Mouse (Mus musculus): ENCODE data around the gene Dcst2. TPM values are rescaled to one million over a fixed set of nuclear protein-coding genes. Genes with fewer than 3 reads are reported as not detected.

Dcst2 gene
- total RNA-seq, 2 experiments from 2014 or later = 0.29 to 0.40 TPM

DNA sequence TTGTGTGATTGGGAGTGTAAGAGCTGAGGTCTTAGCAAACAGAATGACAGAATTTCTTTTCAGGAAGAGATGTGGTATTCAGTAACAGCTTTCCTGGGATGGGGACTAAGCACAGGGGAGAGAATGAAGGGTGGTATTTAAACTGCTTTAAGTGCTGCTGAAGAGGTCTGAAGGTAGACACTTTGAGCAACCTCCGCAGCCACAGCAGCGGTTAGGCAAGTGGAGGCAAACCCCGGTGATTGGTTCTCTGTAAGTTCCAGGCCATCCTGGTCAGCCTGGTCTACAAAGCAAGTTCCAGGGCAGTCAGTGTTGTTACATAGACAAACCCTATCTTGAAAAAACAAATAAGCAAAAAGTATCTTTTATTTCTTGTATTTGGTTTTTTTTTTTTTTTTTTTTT, 58.2 kb downstream of the Dcst2 start:
- Histone ChIP-seq H3K27ac (peak overlapping the region; percentile 53; the same call in 1 of the 2 replicates), H3K4me3 (peak overlapping the region; percentile 72)
- DNase-seq (ENCODE audit: extremely low spot score in 1 of 2, low spot score in 2 of 2) = no peak
- TF ChIP-seq CTCF (IDR thresholded peaks at IDR 0.05) = no peak
- intact Hi-C loops (cut with DNase I) = no loop called here

DNA sequence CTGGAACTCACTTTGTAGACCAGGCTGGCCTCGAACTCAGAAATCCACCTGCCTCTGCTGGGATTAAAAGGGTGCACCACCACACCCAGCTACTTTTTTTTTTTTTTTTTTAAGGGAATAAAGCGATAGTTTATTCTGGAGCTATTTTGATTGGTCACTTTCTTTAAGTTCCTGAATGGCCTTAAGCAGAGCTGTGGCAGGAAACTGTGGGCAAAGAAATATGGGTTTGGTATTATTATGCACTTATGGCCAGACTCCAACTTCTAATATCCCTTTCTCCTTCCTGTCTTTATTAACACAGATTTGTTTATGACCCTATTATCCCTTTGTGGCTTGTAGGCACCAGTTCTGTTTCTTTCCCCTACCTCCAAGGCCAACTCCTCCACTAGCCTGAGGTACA, 58.6 kb downstream of the Dcst2 start:
- DNase-seq (ENCODE audit: extremely low spot score in 1 of 2, low spot score in 2 of 2) = no peak
- TF ChIP-seq CTCF (IDR thresholded peaks at IDR 0.05) = no peak
- no peak overlapping the region for H3K4me3 ChIP-seq
- H3K27ac ChIP-seq = peak overlapping the region; percentile 48
- intact Hi-C loops (cut with DNase I) = no loop called here

DNA sequence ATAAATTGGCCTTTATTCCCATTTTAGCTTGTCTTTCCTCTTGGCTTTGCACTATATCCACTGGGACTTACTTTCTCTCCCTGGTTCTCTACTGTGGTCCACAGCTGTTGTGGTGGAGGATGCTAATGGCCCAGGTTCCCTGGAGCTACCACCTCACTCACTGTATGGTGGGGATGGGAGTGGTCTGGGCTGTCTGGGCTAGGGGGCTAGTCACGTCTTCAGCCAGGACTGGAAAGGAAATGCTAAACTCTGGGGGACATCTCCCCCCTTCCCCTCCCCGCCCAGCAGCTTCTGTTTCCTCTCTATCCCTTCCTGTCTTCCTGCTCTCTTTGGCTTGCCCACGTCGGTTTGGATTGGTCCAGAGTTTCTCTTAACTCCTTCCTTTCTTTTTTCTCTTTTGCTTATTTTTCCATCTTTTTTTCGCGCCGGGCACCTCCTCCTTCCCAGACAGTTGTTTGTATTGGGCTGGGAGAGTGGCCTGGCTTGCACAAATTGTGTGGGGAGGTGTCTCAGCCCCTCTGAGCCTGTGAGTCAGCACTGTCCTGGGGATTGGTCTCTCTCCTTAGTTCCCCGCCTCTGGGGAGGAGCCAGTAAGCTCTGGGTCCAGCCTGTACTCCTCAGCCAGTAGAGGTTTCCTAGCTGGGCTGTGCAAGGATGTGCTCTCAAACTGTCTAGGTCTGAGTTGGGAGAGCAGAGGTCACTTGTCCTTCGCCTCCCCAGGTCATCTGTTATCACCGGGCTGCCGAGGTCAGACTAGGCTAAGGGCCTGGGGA, 59.4 kb downstream of the Dcst2 start:
- DNase-seq (ENCODE audit: extremely low spot score in 1 of 2, low spot score in 2 of 2) = peak; percentile 64 to 68
- TF ChIP-seq CTCF (IDR thresholded peaks at IDR 0.05) = no peak
- intact Hi-C loops (cut with DNase I) = no loop called here
- Histone ChIP-seq H3K4me3 (peak overlapping the region; percentile 57), H3K27ac (peak overlapping the region; percentile 62)

DNA sequence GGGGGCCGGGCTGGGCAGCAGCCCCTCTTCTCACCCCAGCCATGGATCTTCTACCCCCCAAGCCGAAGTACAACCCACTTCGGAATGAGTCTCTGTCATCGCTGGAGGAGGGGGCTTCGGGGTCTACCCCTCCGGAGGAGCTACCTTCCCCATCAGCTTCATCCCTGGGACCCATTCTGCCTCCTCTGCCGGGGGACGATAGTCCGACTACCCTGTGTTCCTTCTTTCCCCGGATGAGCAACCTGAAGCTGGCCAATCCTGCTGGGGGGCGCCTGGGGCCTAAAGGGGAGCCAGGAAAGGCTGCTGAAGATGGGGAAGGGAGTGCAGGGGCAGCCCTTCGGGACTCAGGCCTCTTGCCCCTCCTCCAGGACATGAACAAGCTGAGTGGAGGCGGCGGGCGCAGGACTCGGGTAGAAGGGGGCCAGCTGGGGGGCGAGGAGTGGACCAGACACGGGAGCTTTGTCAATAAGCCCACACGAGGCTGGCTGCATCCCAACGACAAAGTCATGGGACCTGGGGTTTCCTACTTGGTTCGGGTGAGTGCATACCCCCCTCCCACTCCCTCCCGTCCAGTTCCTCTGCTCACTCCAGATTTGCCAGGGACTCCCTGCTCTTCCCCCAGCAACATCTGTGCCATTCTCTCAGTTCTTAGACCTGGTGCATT, 60.2 kb downstream of the Dcst2 start:
- no peak for DNase-seq (ENCODE audit: extremely low spot score in 1 of 2, low spot score in 2 of 2)
- peak overlapping the region; percentile 57 for H3K4me3 ChIP-seq
- intact Hi-C loops (cut with DNase I) = no loop called here
- no peak for TF ChIP-seq CTCF (IDR thresholded peaks at IDR 0.05)
- H3K27ac ChIP-seq = peak overlapping the region; percentile 62

DNA sequence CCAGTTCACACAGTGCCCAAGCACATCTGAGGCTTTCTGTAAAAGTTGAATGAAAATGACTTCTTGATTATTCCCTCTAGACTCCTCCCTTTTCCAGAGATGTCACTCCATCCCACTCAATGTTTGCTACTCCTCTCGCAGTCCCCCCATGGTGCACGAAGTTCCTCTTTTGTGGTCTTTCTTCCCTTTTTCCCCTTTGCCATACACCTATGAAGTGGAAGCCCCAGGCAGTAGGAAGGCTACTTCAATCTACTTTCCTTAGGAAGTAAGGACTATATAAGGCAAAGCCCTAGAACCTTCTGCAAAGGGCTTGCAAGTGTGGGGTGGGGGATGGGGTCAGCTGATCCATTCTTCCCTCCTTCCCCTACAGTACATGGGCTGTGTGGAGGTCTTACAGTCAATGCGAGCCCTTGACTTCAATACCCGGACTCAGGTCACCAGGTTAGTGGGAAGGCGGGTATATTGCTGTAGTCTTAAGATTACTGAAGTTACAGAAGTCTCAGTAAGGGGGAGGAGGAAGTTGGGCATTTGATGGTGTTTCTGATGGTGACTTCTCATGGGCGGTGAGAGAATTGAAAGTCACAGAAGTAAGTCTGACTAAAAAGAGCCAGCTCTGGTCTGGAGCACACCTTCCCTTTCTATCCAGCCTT, 60.9 kb downstream of the Dcst2 start:
- intact Hi-C loops (cut with DNase I) = no loop called here
- TF ChIP-seq CTCF (IDR thresholded peaks at IDR 0.05) = no peak
- Histone ChIP-seq H3K4me3 (no peak overlapping the region), H3K27ac (no peak overlapping the region)
- DNase-seq (ENCODE audit: extremely low spot score in 1 of 2, low spot score in 2 of 2) = no peak

DNA sequence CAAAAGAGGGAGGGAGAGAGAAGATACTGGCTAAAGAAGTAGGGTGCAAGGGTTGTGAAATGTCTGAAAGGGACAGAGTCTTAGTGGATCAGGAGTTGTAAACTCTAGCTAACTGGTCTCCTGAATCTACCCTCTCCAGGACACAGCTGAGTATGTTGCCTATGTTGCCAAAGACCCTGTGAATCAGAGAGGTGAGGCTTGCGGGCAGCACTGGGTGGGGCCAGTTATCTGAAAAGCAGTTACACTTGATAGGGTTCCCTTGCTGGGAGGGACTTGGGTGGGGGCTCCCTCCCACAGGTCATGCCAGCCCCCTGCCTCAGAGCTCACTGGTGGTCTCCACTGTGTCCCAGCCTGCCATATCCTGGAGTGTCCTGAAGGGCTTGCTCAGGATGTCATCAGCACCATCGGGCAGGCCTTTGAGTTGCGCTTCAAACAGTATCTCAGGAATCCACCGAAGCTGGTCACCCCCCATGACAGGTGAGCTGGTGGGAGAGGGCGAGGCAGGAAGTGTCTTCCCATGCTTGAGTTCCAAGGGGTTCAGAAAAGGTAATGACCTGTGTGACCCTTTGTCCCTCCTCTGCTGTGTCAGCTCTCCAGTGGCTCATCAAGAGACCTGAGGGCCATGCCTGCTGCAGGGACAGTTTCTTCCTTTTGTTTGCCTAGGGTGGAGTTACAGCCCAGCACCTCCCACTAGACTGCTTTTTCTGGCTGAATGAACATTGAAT, 62.8 kb downstream of the Dcst2 start:
- intact Hi-C loops (cut with DNase I) = no loop called here
- no peak for DNase-seq (ENCODE audit: extremely low spot score in 1 of 2, low spot score in 2 of 2)
- no peak for TF ChIP-seq CTCF (IDR thresholded peaks at IDR 0.05)
- Histone ChIP-seq H3K4me3 (no peak overlapping the region), H3K27ac (no peak overlapping the region)

GRCm38 (mm10) chr3:89425141-89425525, 63.4 kb downstream of the Dcst2 start:
- Histone ChIP-seq H3K4me3 (no peak overlapping the region), H3K27ac (no peak overlapping the region)
- no peak for TF ChIP-seq CTCF (IDR thresholded peaks at IDR 0.05)
- DNase-seq (ENCODE audit: extremely low spot score in 1 of 2, low spot score in 2 of 2) = no peak
- intact Hi-C loops (cut with DNase I) = no loop called here

DNA sequence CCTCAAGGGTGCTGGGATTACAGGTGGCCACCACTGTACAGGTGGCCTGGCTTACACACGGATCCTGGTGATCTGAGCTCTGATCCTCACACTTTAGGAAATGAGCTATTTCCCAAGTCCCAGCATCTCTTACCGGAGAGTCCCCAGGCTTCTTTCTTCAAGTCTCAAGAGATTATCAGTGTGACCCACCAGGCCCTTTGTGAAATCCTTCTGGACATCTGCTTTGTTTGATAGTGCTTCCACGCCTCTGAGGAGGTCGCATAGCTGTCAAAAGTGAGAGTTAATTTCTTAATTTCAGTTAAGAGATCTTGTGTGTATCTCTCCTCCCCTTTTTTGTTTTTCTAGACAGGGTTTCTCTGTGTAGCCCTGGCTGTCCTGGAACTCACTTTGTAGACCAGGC, 64.1 kb downstream of the Dcst2 start:
- no peak for DNase-seq (ENCODE audit: extremely low spot score in 1 of 2, low spot score in 2 of 2)
- H3K4me3 ChIP-seq = no peak overlapping the region
- no peak for TF ChIP-seq CTCF (IDR thresholded peaks at IDR 0.05)
- no peak overlapping the region for H3K27ac ChIP-seq
- intact Hi-C loops (cut with DNase I) = no loop called here

Other genes with a start within 250 kb of the Dcst2 start
- not detected for gene Pklr, start 225.8 kb upstream of the Dcst2 start, total RNA-seq (2021)
- 10 to 100 TPM; 14.9 to 20.9 TPM for gene Hcn3, start 201.8 kb upstream of the Dcst2 start, total RNA-seq (2021)
- gene Clk2, start 197.2 kb upstream of the Dcst2 start, total RNA-seq (2021) = 10 to 100 TPM; 45.6 to 46.3 TPM
- 10 to 100 TPM; 64.0 to 64.7 TPM for gene Scamp3, start 184.5 kb upstream of the Dcst2 start, total RNA-seq (2021)
- 10 to 100 TPM; 56.9 to 60.4 TPM for gene Fam189b, start 178.8 kb upstream of the Dcst2 start, total RNA-seq (2021)
- 10 to 100 TPM; 64.9 to 66.8 TPM for gene Gba, start 159.0 kb upstream of the Dcst2 start, total RNA-seq (2021)
- 10 to 100 TPM; 21.2 to 21.9 TPM for gene Thbs3, start 146.8 kb upstream of the Dcst2 start, total RNA-seq (2021)
- 10 to 100 TPM; 96.2 to 99.9 TPM for gene Mtx1, start 134.9 kb upstream of the Dcst2 start, total RNA-seq (2021)
- under 1 TPM; 0.29 to 0.33 TPM for gene Muc1, start 132.9 kb upstream of the Dcst2 start, total RNA-seq (2021)
- gene Krtcap2, start 116.0 kb upstream of the Dcst2 start, total RNA-seq (2021) = 10 to 100 TPM; 63.2 to 71.4 TPM
- 10 to 100 TPM; 82.8 to 85.1 TPM for gene Trim46, start 115.7 kb upstream of the Dcst2 start, total RNA-seq (2021)
- 10 to 100 TPM; 50.9 to 53.1 TPM for gene Dpm3, start 102.6 kb upstream of the Dcst2 start, total RNA-seq (2021)
- 10 to 100 TPM; 36.0 to 38.6 TPM for gene Slc50a1, start 91.4 kb upstream of the Dcst2 start, total RNA-seq (2021)
- gene Efna1, start 80.8 kb upstream of the Dcst2 start, total RNA-seq (2021) = 1 to 10 TPM; 5.5 to 5.9 TPM
- gene Efna3, start 39.0 kb upstream of the Dcst2 start, total RNA-seq (2021) = 10 to 100 TPM; 49.3 to 55.0 TPM
- under 1 TPM in 1 of 2 experiments, not detected in 1; 0.21 TPM for gene Efna4, start 23.9 kb upstream of the Dcst2 start, total RNA-seq (2021)
- 100 to 1,000 TPM; 106 to 115 TPM for gene Adam15, start 12.0 kb upstream of the Dcst2 start, total RNA-seq (2021)
- gene Dcst1, start 3.3 kb downstream of the Dcst2 start, total RNA-seq (2021) = under 1 TPM in 1 of 2 experiments, not detected in 1; 0.28 TPM
- gene Zbtb7b, start 32.8 kb downstream of the Dcst2 start, total RNA-seq (2021) = 10 to 100 TPM; 12.4 to 13.2 TPM
- gene Lenep, start 40.8 kb downstream of the Dcst2 start, total RNA-seq (2021) = 1 to 10 TPM; 1.1 to 3.5 TPM
- 10 to 100 TPM; 34.5 to 37.8 TPM for gene Flad1, start 49.9 kb downstream of the Dcst2 start, total RNA-seq (2021)
- gene Cks1b, start 56.4 kb downstream of the Dcst2 start, total RNA-seq (2021) = 1 to 10 TPM; 1.8 to 2.3 TPM
- 10 to 100 TPM; 12.9 to 16.4 TPM for gene Shc1, start 56.5 kb downstream of the Dcst2 start, total RNA-seq (2021)
- gene Pygo2, start 68.2 kb downstream of the Dcst2 start, total RNA-seq (2021) = 10 to 100 TPM; 51.0 to 54.5 TPM
- gene Pbxip1, start 74.7 kb downstream of the Dcst2 start, total RNA-seq (2021) = 10 to 100 TPM; 33.8 to 34.8 TPM
- 10 to 100 TPM; 32.1 to 35.0 TPM for gene Pmvk, start 92.6 kb downstream of the Dcst2 start, total RNA-seq (2021)
- 10 to 100 TPM; 18.2 to 27.3 TPM for gene Kcnn3, start 158.2 kb downstream of the Dcst2 start, total RNA-seq (2021)